In the genomic region with DNA sequence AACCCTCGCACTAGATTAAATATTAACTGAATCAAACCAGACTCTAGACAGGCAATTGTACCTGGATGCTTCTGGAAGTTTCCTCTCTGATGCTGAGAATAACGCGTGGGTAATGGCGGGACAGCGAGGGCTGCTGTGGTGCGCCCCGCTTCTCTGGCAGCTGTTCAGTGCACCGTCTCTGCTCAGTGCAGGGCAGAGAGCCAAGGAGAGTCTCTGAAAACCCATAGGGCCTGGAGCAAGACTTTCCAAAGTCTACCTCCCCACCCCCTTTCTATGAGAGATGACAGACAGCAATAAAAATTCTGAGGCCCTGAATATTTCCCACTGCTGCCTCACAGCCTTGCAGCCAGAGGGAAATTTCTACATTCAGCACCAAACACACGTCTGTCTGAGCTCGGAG, we compare ENCODE assay signal across 17 mouse cellular contexts.
A peak's percentile ranks its signal among the peaks of the same experiment; 100 is the strongest.
DNase-seq lines count a peak whose midpoint lies in the region; ATAC-seq and TF ChIP-seq lines count a peak whose summit lies in the region.
"Had no signal": no experiment of that assay in that cellular context is flagged by ENCODE, and none has a peak within 500 bp of the region (broad histone marks: within the 10 kb centered on the region; RNA-seq: fewer than 3 reads in every experiment).

No protein-coding gene starts in this region.

- no peak overlapping the region for H3K4me3 ChIP-seq in heart, embryonic 13.5 days
- no peak overlapping the region for H3K4me3 ChIP-seq in limb, embryonic 13.5 days
- H3K4me3 ChIP-seq in limb, embryonic 10.5 days = no peak overlapping the region
- peak overlapping the region; percentile 7; the same call in 1 of the 2 replicates for H3K4me3 ChIP-seq in intestine, postnatal 0 days (ENCODE audit: low read depth, low read length)
- peak overlapping the region; percentile 30 for H3K4me3 ChIP-seq in small intestine, adult 2 months (ENCODE audit: low read depth, low read length)
- H3K4me3 ChIP-seq: forebrain, embryonic 13.5 days; hindbrain, embryonic 13.5 days; lung, embryonic 15.5 days; midbrain, embryonic 12.5 days; neural tube, embryonic 13.5 days had no signal

- DNase-seq in heart, postnatal 25 days (ENCODE audit: low spot score) = no peak
- DNase-seq in limb, embryonic 10.5 days (ENCODE audit: low spot score) = no peak
- no peak for DNase-seq in right cerebral cortex, postnatal 36 days (ENCODE audit: low spot score in 2 of 2)
- DNase-seq: cerebellum, postnatal 10 days; embryo, embryonic 11 days; right cerebral cortex, postnatal 4 days; thymus, postnatal 25 days had no signal

- H3K9ac ChIP-seq in heart, embryonic 13.5 days = no peak overlapping the region
- no peak overlapping the region for H3K9ac ChIP-seq in limb, embryonic 13.5 days
- H3K9ac ChIP-seq in intestine, postnatal 0 days (ENCODE audit: low read depth, low read length) = no peak overlapping the region
- H3K9ac ChIP-seq: forebrain, embryonic 13.5 days; hindbrain, embryonic 13.5 days; lung, embryonic 15.5 days; midbrain, embryonic 12.5 days; neural tube, embryonic 13.5 days had no signal

- H3K27ac ChIP-seq in heart, embryonic 13.5 days (replicated peaks) = peak overlapping the region; percentile 58
- no peak overlapping the region; the same call in 1 of the 2 replicates for H3K27ac ChIP-seq in limb, embryonic 13.5 days
- H3K27ac ChIP-seq in limb, embryonic 10.5 days = no peak overlapping the region
- no peak overlapping the region for H3K27ac ChIP-seq in intestine, postnatal 0 days (ENCODE audit: low read depth, low read length)
- H3K27ac ChIP-seq in small intestine, adult 2 months (ENCODE audit: insufficient read depth, low read depth, low read length) = no peak overlapping the region
- H3K27ac ChIP-seq: forebrain, embryonic 13.5 days; hindbrain, embryonic 13.5 days; lung, embryonic 15.5 days; macrophage; midbrain, embryonic 12.5 days; neural tube, embryonic 13.5 days had no signal

- H3K9me3 ChIP-seq in heart, embryonic 13.5 days = no peaks in the 10 kb centered on the region; the same call in 1 of the 2 replicates
- H3K9me3 ChIP-seq in limb, embryonic 13.5 days = no peaks in the 10 kb centered on the region
- H3K9me3 ChIP-seq in limb, embryonic 10.5 days (replicated peaks) = no peaks in the 10 kb centered on the region
- no peaks in the 10 kb centered on the region for H3K9me3 ChIP-seq in intestine, postnatal 0 days (ENCODE audit: control insufficient read depth)
- H3K9me3 ChIP-seq: forebrain, embryonic 13.5 days; hindbrain, embryonic 13.5 days; lung, embryonic 15.5 days; midbrain, embryonic 12.5 days; neural tube, embryonic 13.5 days had no signal

- no peak overlapping the region for H3K4me2 ChIP-seq in heart, embryonic 13.5 days
- no peak overlapping the region for H3K4me2 ChIP-seq in limb, embryonic 13.5 days (replicated peaks)
- H3K4me2 ChIP-seq in intestine, postnatal 0 days (replicated peaks; ENCODE audit: low read depth) = peak overlapping the region; percentile 46
- H3K4me2 ChIP-seq: forebrain, embryonic 13.5 days; hindbrain, embryonic 13.5 days; lung, embryonic 15.5 days; midbrain, embryonic 12.5 days; neural tube, embryonic 13.5 days had no signal

- no peak for ATAC-seq in heart, embryonic 13.5 days (ENCODE audit: extremely low read depth, insufficient number of reproducible peaks, low FRiP score, low TSS enrichment)
- peak; percentile 61; the same call in 1 of the 2 replicates for ATAC-seq in limb, embryonic 13.5 days (ENCODE audit: low FRiP score, low read depth)
- ATAC-seq in intestine, postnatal 0 days = peak; percentile 34
- ATAC-seq: forebrain, embryonic 13.5 days had no signal

- intact Hi-C loops in heart, postnatal 25 days (cut with DNase I) = loop anchor here (5.0 kb wide), 1 partner anchor 47 kb away; no protein-coding TSS in a partner anchor

- TF ChIP-seq POLR2A in small intestine, adult 2 months (IDR thresholded peaks at IDR 0.05; ENCODE audit: low read depth, low read length) = no peak

- WGBS in heart, embryonic 13.5 days = 74% methylated on average over 10 of the region's 10 CpGs
- 56% methylated on average over 10 of the region's 10 CpGs for WGBS in limb, embryonic 13.5 days
- 91% methylated on average over 10 of the region's 10 CpGs for WGBS in limb, embryonic 10.5 days
- WGBS in intestine, postnatal 0 days = 35% methylated on average over 10 of the region's 10 CpGs
- WGBS in small intestine, adult 2 months = 23% methylated on average over 10 of the region's 10 CpGs

- peaks cover 11% of the 10 kb centered on the region for H3K4me1 ChIP-seq in heart, embryonic 13.5 days
- 0 out of 2 replicates have a peak, but pooled peaks cover 8% of the 10 kb centered on the region for H3K4me1 ChIP-seq in limb, embryonic 13.5 days
- no peaks in the 10 kb centered on the region for H3K4me1 ChIP-seq in limb, embryonic 10.5 days
- H3K4me1 ChIP-seq in intestine, postnatal 0 days (replicated peaks; ENCODE audit: control insufficient read depth, insufficient read depth, low read length) = 0 out of 2 replicates have a peak, but pooled peaks cover 2% of the 10 kb centered on the region
- peaks cover 2% of the 10 kb centered on the region for H3K4me1 ChIP-seq in small intestine, adult 2 months (ENCODE audit: control insufficient read depth, insufficient read depth, insufficient read length, low read length)
- H3K4me1 ChIP-seq: forebrain, embryonic 13.5 days; hindbrain, embryonic 13.5 days; lung, embryonic 15.5 days; midbrain, embryonic 12.5 days; neural tube, embryonic 13.5 days had no signal

- 0 out of 2 replicates have a peak, but pooled peaks cover 5% of the 10 kb centered on the region for H3K27me3 ChIP-seq in heart, embryonic 13.5 days (replicated peaks)
- H3K27me3 ChIP-seq in limb, embryonic 13.5 days = no peaks in the 10 kb centered on the region
- no peaks in the 10 kb centered on the region for H3K27me3 ChIP-seq in limb, embryonic 10.5 days (ENCODE audit: low read depth, poor library complexity, severe bottlenecking)
- no peaks in the 10 kb centered on the region for H3K27me3 ChIP-seq in intestine, postnatal 0 days (replicated peaks; ENCODE audit: control insufficient read depth, insufficient read depth, low read length)
- no peaks in the 10 kb centered on the region for H3K27me3 ChIP-seq in small intestine, adult 2 months (ENCODE audit: control insufficient read depth, insufficient read depth, low read length)
- H3K27me3 ChIP-seq: forebrain, embryonic 13.5 days; lung, embryonic 15.5 days; midbrain, embryonic 12.5 days had no signal

- TF ChIP-seq CTCF in intestine, postnatal 0 days (IDR thresholded peaks at IDR 0.05; ENCODE audit: low read depth) = no peak
- TF ChIP-seq CTCF in small intestine, adult 2 months (IDR thresholded peaks at IDR 0.05; ENCODE audit: extremely low read depth, insufficient read length, insufficient replicate concordance, low read depth, low read length) = no peak

- no peaks in the 10 kb centered on the region for H3K36me3 ChIP-seq in heart, embryonic 13.5 days
- H3K36me3 ChIP-seq in limb, embryonic 13.5 days = no peaks in the 10 kb centered on the region
- no peaks in the 10 kb centered on the region for H3K36me3 ChIP-seq in limb, embryonic 10.5 days
- no peaks in the 10 kb centered on the region for H3K36me3 ChIP-seq in intestine, postnatal 0 days (ENCODE audit: control insufficient read depth, insufficient read depth)
- no peaks in the 10 kb centered on the region for H3K36me3 ChIP-seq in small intestine, adult 2 months (ENCODE audit: control insufficient read depth, insufficient read depth, low read length)
- H3K36me3 ChIP-seq: hindbrain, embryonic 13.5 days; lung, embryonic 15.5 days; midbrain, embryonic 12.5 days; neural tube, embryonic 13.5 days had no signal

Comparison
In these comparisons a context has a peak if more than half of its experiments do, and no peak if none do; other contexts are left out.
1. H3K4me3 ChIP-seq: peak in intestine, postnatal 0 days (single experiment) and small intestine, adult 2 months (single experiment); none in heart, embryonic 13.5 days (single experiment), limb, embryonic 13.5 days (single experiment) and limb, embryonic 10.5 days (single experiment).